Mouse (Mus musculus): ENCODE results near the gene Gtf2f2. TPM values are rescaled to one million over a fixed set of nuclear protein-coding genes. Genes with fewer than 3 reads are reported as not detected.
"Not testable (repeated sequence)": the region's sequence is repeated elsewhere in the genome, so short reads cannot be mapped to it uniquely, and the experiment has no call there.

Gtf2f2 gene
- polyA plus RNA-seq, 1 experiment from 2014 or later: 59.3 TPM

DNA sequence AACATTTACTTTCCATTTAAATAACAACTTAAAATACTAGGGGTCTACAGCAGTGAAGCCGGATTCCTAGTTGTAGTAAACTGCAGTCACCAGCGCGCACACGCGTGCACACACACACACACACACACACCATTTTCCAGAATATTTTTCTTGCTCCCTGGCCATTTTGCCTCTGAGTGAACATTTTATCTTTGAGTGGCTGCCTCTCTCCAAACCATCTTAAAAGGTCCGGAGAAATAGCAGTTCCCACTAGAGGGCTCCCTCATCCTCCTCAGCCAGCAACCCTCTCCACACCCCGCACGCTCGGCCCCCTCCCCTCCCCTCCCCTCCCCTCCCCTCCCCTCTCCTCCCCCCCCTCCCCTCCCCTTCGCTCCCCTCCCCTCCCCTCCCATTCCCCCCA, 140.0 kb downstream of the Gtf2f2 start:
- no peak overlapping the region for H3K4me3 ChIP-seq (ENCODE audit: low read depth, low read length)
- H3K9ac ChIP-seq (ENCODE audit: low read length): no peak overlapping the region
- WGBS: 18% methylated on average over 9 of the region's 10 CpGs
- no peaks in the 10 kb centered on the region for H3K36me3 ChIP-seq (ENCODE audit: control insufficient read depth, insufficient read depth, low read length)
- 0 out of 2 replicates have a peak overlapping the region, but pooled peaks have one; percentile 15 for H3K4me2 ChIP-seq
- H3K27me3 ChIP-seq (ENCODE audit: control insufficient read depth, insufficient read depth, low read length): no peaks in the 10 kb centered on the region
- no peaks in the 10 kb centered on the region for H3K9me3 ChIP-seq (ENCODE audit: control insufficient read depth, low read length)
- H3K4me1 ChIP-seq (ENCODE audit: control insufficient read depth, insufficient read depth, low read length): no peaks in the 10 kb centered on the region
- no peak overlapping the region for H3K27ac ChIP-seq (ENCODE audit: low read depth, low read length)
- peak; percentile 93 for DNase-seq (ENCODE audit: low spot score, missing footprints)
- peak; percentile 71 for ATAC-seq (ENCODE audit: low FRiP score)

DNA sequence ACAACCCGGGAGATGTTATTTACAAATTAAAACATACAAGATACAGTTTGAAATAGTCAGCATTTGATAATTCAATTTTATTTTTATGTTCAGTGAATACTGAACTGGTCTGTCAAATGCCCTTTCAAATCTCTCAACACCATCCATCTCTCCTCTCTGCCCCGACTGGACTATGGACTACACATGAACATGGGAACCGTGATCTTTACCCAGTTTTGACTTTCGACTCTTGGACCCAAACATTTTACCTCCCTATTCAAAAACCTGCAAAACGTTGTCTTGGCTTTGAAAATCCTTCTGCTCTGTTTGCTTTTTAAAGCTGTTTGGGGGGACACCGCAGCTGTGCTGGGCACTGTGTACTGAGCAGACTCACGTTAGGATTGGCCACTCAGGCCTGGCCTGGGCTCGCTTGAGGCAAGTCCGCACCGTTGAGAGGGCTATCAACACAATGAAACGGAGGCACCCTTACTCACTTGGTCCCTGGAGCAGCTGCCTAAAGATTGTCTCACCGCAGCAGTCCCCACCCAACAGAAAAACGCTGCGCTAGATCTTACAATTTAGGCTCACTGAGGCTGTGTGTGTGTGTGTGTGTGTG, 140.8 kb downstream of the Gtf2f2 start:
- Histone ChIP-seq H3K27ac (ENCODE audit: low read depth, low read length) (no peak overlapping the region), H3K9me3 (ENCODE audit: control insufficient read depth, low read length) (no peaks in the 10 kb centered on the region), H3K27me3 (ENCODE audit: control insufficient read depth, insufficient read depth, low read length) (no peaks in the 10 kb centered on the region), H3K4me1 (ENCODE audit: control insufficient read depth, insufficient read depth, low read length) (no peaks in the 10 kb centered on the region), H3K4me2 (no peak overlapping the region), H3K4me3 (ENCODE audit: low read depth, low read length) (no peak overlapping the region), H3K36me3 (ENCODE audit: control insufficient read depth, insufficient read depth, low read length) (no peaks in the 10 kb centered on the region), H3K9ac (ENCODE audit: low read length) (no peak overlapping the region)
- no peak for DNase-seq (ENCODE audit: low spot score, missing footprints)
- ATAC-seq (ENCODE audit: low FRiP score): peak; percentile 52; the same call in 1 of the 2 replicates
- WGBS: 84% methylated on average over 14 of the region's 14 CpGs

DNA sequence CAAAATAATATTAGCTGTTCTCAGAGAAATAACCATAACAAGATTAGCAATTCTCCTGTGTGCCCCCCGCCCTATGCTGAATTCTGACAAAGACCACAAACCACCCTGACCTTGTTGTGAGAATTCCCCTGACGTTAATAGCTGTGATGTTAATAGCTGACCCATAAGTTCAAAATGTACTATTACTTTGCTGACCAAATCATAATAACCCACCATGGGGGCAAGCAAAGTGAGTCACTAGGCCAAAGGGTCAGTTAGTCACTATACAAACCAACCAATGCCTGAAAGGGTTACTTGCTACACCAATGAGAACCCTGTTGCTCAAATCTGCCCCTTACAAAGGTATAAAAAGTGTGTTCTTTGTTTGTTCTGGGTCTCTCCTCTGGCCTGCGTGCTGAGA, 142.6 kb downstream of the Gtf2f2 start:
- not testable (repeated sequence) for H3K4me2 ChIP-seq; H3K4me3 ChIP-seq (ENCODE audit: low read depth, low read length); H3K36me3 ChIP-seq (ENCODE audit: control insufficient read depth, insufficient read depth, low read length); H3K4me1 ChIP-seq (ENCODE audit: control insufficient read depth, insufficient read depth, low read length); H3K9ac ChIP-seq (ENCODE audit: low read length); DNase-seq (ENCODE audit: low spot score, missing footprints); ATAC-seq (ENCODE audit: low FRiP score); H3K9me3 ChIP-seq (ENCODE audit: control insufficient read depth, low read length); H3K27me3 ChIP-seq (ENCODE audit: control insufficient read depth, insufficient read depth, low read length); H3K27ac ChIP-seq (ENCODE audit: low read depth, low read length)
- WGBS: 61% methylated on average over 3 of the region's 3 CpGs

DNA sequence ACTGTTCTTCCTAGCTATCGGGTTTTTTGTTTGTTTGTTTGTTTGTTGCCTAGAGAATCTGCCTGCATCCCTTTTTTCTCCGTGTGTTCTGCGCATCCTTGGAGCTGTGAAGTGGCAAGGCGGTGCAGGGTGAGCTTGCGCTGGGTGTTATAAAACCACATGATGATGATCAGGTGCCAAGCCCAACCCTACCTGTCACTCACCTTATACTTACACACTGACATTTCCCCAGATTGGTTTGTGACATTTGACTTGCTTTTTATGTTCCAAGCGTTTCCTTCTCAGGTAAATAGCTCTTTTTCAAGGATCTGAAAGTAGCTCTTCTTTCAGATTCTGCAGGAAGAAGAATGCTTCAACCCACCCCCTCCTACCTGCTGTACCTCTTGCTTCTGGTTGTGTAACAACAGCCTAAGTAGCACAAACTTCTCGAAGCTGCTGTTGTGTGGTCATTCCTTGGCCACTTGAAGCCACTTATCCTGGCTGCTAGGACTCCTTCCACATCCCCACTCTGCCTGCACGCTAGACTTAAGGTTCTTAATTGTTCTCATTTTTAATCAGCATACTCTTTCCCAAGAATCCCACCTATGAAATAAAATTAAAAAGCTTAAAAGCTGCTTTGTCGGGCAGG, 143.8 kb downstream of the Gtf2f2 start:
- Histone ChIP-seq H3K4me2 (no peak overlapping the region), H3K4me3 (ENCODE audit: low read depth, low read length) (no peak overlapping the region), H3K4me1 (ENCODE audit: control insufficient read depth, insufficient read depth, low read length) (peaks cover 9% of the 10 kb centered on the region), H3K27me3 (ENCODE audit: control insufficient read depth, insufficient read depth, low read length) (no peaks in the 10 kb centered on the region), H3K27ac (ENCODE audit: low read depth, low read length) (no peak overlapping the region), H3K9ac (ENCODE audit: low read length) (no peak overlapping the region), H3K36me3 (ENCODE audit: control insufficient read depth, insufficient read depth, low read length) (no peaks in the 10 kb centered on the region), H3K9me3 (ENCODE audit: control insufficient read depth, low read length) (no peaks in the 10 kb centered on the region)
- WGBS: 84% methylated on average over 9 of the region's 9 CpGs
- no peak for ATAC-seq (ENCODE audit: low FRiP score)
- DNase-seq (ENCODE audit: low spot score, missing footprints): no peak

DNA sequence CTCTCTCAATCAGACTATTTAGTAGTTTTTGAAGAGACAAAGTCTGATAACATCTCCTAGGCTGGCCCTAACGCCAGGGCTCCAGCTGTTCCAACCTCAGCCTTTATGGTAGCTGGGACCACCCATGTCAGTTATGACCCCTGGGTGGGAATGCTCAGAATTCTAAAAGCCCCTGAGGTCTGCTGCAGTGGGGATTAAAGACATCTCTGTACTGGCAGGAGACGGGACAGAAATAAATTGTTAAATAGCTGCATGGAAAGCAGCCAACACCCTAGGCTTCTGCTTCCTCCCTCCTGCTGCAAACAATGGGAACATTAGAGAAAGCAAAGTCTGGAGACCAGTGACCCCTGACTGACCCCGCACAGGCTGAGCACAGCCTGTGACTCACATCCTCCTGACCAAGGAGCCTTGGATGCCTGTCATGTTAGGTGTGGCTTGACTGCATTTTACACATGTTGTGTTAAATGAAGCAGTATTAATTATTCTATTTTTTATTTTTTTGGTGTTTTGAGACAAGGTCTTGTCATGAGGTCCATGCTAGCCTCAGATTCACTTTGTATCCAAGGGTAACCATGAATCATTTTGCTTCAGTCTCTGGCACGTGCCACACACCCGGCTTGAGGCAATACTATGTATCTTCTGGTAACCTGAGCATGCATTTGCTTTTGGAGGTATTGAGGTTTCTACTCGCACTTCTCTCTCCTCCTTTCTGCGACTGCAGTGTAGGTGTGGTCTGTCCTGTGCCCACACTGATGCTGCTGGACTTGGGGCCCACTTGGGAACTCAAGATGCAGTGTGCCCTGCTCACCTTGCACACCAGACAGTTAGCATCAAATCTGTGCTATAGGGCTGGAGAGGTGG, 146.9 kb downstream of the Gtf2f2 start:
- Histone ChIP-seq H3K9me3 (ENCODE audit: control insufficient read depth, low read length) (no peaks in the 10 kb centered on the region), H3K4me1 (ENCODE audit: control insufficient read depth, insufficient read depth, low read length) (peaks cover 9% of the 10 kb centered on the region), H3K4me3 (ENCODE audit: low read depth, low read length) (no peak overlapping the region), H3K27me3 (ENCODE audit: control insufficient read depth, insufficient read depth, low read length) (no peaks in the 10 kb centered on the region), H3K36me3 (ENCODE audit: control insufficient read depth, insufficient read depth, low read length) (no peaks in the 10 kb centered on the region), H3K4me2 (no peak overlapping the region), H3K9ac (ENCODE audit: low read length) (no peak overlapping the region), H3K27ac (ENCODE audit: low read depth, low read length) (0 out of 2 replicates have a peak overlapping the region, but pooled peaks have one; percentile 45)
- ATAC-seq (ENCODE audit: low FRiP score) (peak; percentile 91), DNase-seq (ENCODE audit: low spot score, missing footprints) (peak; percentile 88)
- WGBS: 12% methylated on average over 7 of the region's 7 CpGs

DNA sequence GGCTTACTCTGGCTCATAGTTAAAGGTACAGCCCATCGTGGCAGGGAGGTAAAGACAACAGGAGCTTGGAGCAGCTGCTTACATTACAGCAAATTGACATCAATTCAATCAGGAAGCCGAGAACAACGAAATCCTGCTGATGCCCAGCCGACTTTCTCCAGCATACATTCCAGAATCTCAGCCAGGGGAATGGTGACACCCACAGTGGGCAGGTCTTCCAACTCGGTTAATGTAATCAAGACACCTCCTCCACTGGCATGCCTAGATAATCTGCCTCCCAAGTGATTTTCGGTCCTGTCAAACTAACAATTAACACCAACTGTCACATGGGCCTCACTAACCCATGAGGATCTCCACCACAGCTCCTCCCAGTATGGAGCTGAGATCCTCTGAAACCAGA, 148.0 kb downstream of the Gtf2f2 start:
- WGBS: 92% methylated on average over 6 of the region's 6 CpGs
- no peak for ATAC-seq (ENCODE audit: low FRiP score)
- H3K4me2 ChIP-seq: no peak overlapping the region

GRCm38 (mm10) chr14:75859619-75860018, 151.0 kb downstream of the Gtf2f2 start:
- H3K4me3 ChIP-seq (ENCODE audit: low read depth, low read length): no peak overlapping the region
- 85% methylated on average over 2 of the region's 2 CpGs for WGBS
- H3K9ac ChIP-seq (ENCODE audit: low read length): no peak overlapping the region
- ATAC-seq (ENCODE audit: low FRiP score) (no peak), DNase-seq (ENCODE audit: low spot score, missing footprints) (no peak)
- H3K4me1 ChIP-seq (ENCODE audit: control insufficient read depth, insufficient read depth, low read length): peaks cover 9% of the 10 kb centered on the region
- no peak overlapping the region for H3K27ac ChIP-seq (ENCODE audit: low read depth, low read length)
- H3K36me3 ChIP-seq (ENCODE audit: control insufficient read depth, insufficient read depth, low read length): no peaks in the 10 kb centered on the region
- H3K9me3 ChIP-seq (ENCODE audit: control insufficient read depth, low read length): no peaks in the 10 kb centered on the region
- no peaks in the 10 kb centered on the region for H3K27me3 ChIP-seq (ENCODE audit: control insufficient read depth, insufficient read depth, low read length)
- H3K4me2 ChIP-seq: no peak overlapping the region

More for the DNA sequence above, 148.0 kb downstream of the Gtf2f2 start:
- H3K4me1 ChIP-seq (ENCODE audit: control insufficient read depth, insufficient read depth, low read length): peaks cover 9% of the 10 kb centered on the region
- no peaks in the 10 kb centered on the region for H3K9me3 ChIP-seq (ENCODE audit: control insufficient read depth, low read length)
- H3K27ac ChIP-seq (ENCODE audit: low read depth, low read length): no peak overlapping the region; the same call in 1 of the 2 replicates
- no peaks in the 10 kb centered on the region for H3K36me3 ChIP-seq (ENCODE audit: control insufficient read depth, insufficient read depth, low read length)
- no peaks in the 10 kb centered on the region for H3K27me3 ChIP-seq (ENCODE audit: control insufficient read depth, insufficient read depth, low read length)
- no peak overlapping the region for H3K9ac ChIP-seq (ENCODE audit: low read length)
- H3K4me3 ChIP-seq (ENCODE audit: low read depth, low read length): no peak overlapping the region
- no peak for DNase-seq (ENCODE audit: low spot score, missing footprints)

- 80% methylated on average over 2 of the region's 2 CpGs for WGBS
- no peak overlapping the region for H3K27ac ChIP-seq (ENCODE audit: low read depth, low read length)
- ATAC-seq (ENCODE audit: low FRiP score): no peak
Observed at GRCm38 (mm10) chr14:75858181-75858580, 152.5 kb downstream of the Gtf2f2 start.

More at GRCm38 (mm10) chr14:75858181-75858580, 152.5 kb downstream of the Gtf2f2 start:
- Histone ChIP-seq H3K4me2 (no peak overlapping the region), H3K9me3 (ENCODE audit: control insufficient read depth, low read length) (no peaks in the 10 kb centered on the region), H3K4me1 (ENCODE audit: control insufficient read depth, insufficient read depth, low read length) (no peaks in the 10 kb centered on the region), H3K4me3 (ENCODE audit: low read depth, low read length) (no peak overlapping the region), H3K9ac (ENCODE audit: low read length) (no peak overlapping the region), H3K27me3 (ENCODE audit: control insufficient read depth, insufficient read depth, low read length) (no peaks in the 10 kb centered on the region), H3K36me3 (ENCODE audit: control insufficient read depth, insufficient read depth, low read length) (no peaks in the 10 kb centered on the region)
- no peak for DNase-seq (ENCODE audit: low spot score, missing footprints)

All from midbrain, embryonic 11.5 days (tissue).